Mouse (Mus musculus) layer of hippocampus, postnatal 25 days (tissue): ENCODE results near the gene Cdc27. TPM values are rescaled to one million over a fixed set of nuclear protein-coding genes. Genes with fewer than 3 reads are reported as not detected.

ENCODE experiments used
- DNase-seq, 2 experiments: peaks; one replicate each; pipeline ENCODE4 v3.0.0; 2022; ENCODE audit warnings: mixed read lengths in 2 of 2, low spot score in 1 of 2; ENCODE audit errors: extremely low spot score in 1 of 2
- total RNA-seq, 2 experiments: library from RNA; stranded (reverse); gene quantifications; 2 replicates each; pipeline ENCODE4 v1.2.3; 2021

The Cdc27 gene
- total RNA-seq, result 10 to 100 TPM; 58.1 to 63.2 TPM

GRCm38 (mm10) chr11:104550406-104550974 lies at the start of gene Cdc27, which contains the start of gene Myl4:
Gene Cdc27, minus strand, starts transcription at chr11:104550620.
Gene Myl4, plus strand, starts transcription at chr11:104550663.
- peak; percentile 100 for DNase-seq

DNA sequence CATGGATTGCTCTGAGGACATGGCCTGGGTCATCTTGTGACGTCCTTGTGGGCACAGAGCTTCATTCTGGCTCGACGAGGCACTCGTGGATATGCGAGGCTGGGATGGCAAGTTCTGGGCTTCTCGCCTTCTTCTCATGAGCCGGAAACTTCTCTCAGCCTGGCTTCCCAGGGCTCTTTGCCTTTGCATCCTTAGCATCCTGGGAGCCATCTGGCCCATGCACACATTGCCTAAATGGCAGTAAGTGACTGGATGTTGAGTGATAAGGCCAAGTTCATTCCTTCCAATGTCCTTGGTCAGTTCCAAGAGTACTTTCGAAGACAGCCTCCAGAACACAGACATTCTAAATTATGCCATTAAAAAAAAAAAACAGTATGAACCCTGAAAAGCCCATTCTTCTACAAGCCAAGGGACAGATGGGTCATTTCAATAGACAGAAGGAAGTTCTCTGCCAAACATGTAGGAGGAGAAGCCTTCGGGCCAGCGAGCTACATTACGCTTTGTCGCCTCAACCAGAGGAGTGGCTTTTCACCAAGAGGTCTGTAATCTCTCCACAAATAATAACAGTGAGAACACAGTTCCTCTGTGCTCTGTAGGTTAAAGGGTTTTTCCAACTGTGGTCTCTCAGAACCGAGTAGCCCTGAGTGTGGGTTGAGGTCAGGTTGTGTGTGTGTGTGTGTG lies 49.0 kb upstream of the Cdc27 start:
- no peak for DNase-seq

DNA sequence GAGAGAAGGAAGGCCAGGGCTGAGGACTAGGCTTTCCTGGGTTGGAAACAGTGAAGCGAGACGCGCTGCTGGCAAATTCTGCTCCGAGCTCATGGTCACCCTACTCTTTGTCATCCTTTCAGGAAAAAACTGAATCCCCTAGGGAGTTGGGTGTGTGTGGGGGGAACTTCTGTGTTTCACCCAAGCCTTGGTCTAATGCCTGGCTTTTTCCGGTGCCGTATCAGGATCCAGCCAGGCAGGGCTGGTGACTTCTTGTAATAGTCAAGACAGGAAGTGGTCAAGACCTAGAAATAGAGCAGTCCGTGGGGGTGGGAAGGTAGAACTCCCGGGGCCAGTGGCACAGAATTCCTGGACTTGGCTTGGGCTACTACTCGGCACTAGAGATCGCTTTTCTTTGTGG lies 45.9 kb upstream of the Cdc27 start:
- no peak for DNase-seq

DNA sequence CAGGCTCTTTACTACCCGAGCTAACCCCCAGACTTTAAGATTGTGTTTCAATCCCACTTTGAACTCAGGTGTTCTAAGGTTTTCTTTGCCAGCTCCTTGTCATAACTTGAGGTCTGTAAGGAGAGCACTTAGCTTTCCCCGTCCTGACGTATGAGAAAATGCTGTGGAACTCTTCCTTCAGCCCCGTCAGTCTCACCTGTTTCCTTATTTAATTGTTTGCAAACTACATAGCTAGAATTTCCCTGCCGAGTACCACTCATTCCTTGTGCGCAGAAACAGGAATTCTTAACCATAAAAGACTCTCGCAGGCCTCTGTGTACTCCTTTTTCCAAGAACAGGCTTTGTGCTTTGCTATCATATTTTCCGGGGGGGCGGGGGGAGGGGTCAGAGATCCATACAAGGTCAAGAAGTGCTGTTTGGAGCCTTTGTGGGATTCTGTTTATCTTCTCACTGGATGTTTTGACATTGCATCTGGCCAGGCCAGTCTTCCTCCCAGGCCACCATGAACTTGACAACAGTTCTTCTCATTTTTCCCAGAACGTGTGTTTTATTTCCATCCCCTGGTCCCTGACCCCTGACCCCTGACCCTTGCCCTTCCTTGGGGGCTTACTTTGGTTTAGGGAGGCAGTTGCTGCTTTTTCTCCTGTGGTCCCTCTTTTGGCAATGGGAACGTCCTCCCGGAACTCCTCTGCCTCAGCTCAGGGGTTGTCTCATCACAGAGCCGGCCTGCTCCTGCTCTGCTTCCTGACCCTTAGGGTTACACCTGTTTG lies 41.8 kb upstream of the Cdc27 start:
- DNase-seq, result no peak

DNA sequence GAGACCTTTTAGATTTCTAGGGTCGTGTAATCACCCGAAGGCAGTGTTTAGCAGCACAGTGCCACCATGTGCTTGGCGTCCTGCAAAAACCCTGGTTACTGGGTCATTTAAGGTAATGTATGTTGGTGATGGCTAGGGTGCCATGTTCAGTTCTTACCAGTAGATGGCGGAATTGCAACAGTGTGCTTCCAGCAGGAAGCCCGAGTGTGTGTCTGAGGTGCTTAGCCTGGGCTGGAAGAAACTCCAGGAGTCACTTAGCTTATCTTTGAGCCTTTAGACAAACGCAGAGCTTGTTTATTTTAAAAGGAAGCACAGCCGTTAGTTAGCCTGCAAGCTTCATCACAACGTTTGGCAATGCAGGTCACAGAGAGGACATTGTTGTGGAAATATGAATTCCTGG lies 39.7 kb upstream of the Cdc27 start:
- DNase-seq, result peak; percentile 52 to 78

DNA sequence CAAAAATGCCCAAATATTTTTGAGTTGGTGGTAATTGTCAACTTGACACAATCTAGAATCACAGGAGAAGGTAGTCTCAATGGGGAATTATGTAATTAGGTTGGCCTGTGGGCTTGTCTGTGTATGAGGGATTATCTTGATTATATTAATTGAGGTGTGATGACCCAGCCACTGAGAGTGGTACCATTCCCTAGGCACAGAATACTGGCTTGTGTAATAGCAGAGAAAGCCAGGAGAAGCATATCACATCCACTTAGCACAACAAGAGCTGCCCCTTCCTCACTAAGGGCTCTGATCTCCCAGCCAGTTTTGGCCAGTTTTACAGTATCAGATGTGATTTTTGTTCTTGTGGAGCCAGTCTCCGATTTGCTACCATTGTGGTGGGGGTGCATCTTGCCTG lies 39.1 kb upstream of the Cdc27 start:
- no peak for DNase-seq

GRCm38 (mm10) chr11:104588513-104588912 lies 38.1 kb upstream of the Cdc27 start:
- no peak for DNase-seq

DNA sequence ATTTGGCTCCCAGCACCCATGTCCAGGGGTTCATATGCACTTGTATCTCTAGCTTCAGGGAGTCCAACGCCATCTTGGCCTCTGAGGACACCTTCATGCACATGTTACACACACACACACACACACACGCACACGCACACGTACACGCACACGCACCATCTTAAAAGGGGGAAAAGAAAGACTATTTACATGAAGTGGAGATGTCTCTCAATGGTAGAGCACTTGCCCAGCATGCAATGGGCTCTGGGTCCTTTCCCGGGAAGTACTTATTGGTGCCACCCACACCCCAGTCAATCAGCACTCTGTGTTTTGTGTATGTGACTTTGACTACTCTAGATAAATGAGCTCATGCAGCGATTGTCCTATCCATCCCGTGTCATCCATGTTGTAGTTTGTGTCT lies 37.5 kb upstream of the Cdc27 start:
- DNase-seq, result no peak

GRCm38 (mm10) chr11:104585495-104585894 lies 35.1 kb upstream of the Cdc27 start:
- DNase-seq, result no peak

DNA sequence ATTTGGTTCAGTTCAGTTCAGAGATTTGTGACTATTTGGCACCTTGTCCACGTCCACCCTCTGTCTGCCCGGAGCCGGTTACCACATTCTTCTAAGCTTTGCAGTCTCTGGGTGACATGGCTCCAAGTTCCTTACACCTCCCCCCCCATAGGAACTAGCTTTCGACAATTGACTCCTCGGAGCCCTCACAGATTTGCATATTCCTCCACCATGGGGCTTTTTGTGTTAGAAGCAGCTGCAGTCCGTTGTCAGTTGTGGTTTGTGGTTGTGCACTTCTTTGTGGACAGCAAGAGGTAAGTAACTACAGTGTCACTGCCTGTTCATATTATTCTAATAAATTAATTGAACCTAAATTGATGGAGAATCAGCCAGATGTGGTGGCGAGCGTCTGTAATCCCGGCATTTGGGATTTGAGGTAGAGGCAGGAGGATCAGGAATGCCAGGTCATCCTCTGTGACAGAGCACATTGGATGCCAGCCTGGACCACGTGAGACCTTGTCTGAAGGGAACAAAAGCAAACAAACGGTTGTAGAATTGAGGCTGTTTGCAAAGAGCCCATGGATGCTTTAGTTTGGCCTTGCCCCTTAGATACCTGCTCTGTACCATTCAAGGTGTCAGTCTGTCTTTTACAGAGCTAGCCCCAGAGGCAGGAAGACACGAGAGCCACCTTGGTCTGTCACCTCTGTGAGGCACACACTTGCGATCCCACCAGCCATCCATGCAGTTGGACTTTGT lies 32.4 kb upstream of the Cdc27 start:
- DNase-seq, result no peak

- no peak for DNase-seq
Measured at GRCm38 (mm10) chr11:104582308-104582606, 31.8 kb upstream of the Cdc27 start.

- no peak for DNase-seq
Measured at GRCm38 (mm10) chr11:104581446-104582307, 31.3 kb upstream of the Cdc27 start.

DNA sequence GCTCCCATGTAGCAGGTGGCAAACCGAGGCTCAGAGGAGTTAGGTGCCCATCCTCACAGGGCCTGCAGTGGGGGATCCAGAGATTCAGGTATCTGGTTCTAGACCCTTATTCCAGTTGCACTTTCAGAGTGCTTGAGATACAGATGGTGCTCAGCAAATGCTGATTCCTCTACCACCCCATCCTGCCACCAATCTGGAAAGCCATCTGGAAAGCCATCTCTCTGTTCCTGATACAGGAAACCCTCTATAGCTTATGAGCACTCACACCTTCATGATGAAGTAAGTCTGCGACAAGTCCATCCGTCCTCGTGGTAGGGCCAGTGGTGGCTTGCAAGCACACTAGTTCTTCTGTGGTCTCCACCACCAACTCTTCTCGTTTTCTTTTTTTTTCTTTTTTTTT lies 30.2 kb upstream of the Cdc27 start:
- peak in 1 of 2 experiments; percentile 59 for DNase-seq

DNA sequence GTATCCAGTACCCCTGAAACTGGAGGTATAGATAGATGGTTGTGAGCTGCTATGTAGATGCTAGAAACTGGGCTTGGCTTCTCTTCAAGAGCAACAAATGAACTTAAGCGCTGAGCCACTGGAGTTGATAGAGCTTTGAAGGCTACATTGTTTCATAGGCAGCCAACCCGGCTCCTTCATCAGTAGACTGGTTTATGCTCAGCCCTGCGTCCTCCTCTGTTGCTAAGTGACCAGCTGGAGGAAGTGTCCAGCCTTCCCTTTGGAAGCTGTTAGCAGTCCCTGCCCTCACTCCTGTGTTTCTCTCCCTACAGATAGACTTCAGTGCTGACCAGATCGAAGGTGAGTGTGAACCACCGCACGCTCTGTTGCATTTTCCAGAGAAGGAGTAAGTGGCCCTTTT lies 29.7 kb upstream of the Cdc27 start:
- no peak for DNase-seq

- DNase-seq, result no peak
Measured at GRCm38 (mm10) chr11:104579575-104579974, 29.2 kb upstream of the Cdc27 start.

GRCm38 (mm10) chr11:104579084-104579483 lies 28.7 kb upstream of the Cdc27 start:
- DNase-seq, result no peak

DNA sequence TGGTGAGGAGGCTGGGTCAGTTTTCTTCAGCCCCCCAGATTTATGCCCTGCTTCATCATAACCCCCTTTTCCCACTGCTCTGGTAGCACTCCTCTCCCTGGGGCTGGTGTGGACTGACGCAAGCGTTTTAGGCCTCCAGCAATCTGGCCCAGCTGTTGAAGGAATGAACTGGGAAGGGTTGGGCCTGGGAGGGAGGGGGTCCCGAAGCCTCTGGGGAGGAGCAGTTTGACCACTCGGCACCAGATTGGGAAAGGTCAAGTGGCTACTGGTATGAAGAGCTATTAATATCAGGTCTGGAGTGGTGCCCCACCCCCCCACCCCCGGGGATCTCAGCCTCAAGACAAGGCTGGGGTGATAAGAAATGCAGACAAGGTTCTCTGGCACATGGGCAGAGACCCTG lies 27.7 kb upstream of the Cdc27 start:
- no peak for DNase-seq

GRCm38 (mm10) chr11:104576772-104577612 lies 26.6 kb upstream of the Cdc27 start:
- no peak for DNase-seq

GRCm38 (mm10) chr11:104572566-104572965 lies 22.1 kb upstream of the Cdc27 start:
- no peak for DNase-seq
